Comparison of ENCODE assay signal across 17 mouse cellular contexts in genomic region chr6:18621372-18622262, GRCm38 (mm10).
DNase-seq lines count a peak whose midpoint lies in the region; ATAC-seq and TF ChIP-seq lines count a peak whose summit lies in the region.
"Had no signal": no experiment of that assay in that cellular context is flagged by ENCODE, and none has a peak within 500 bp of the region (broad histone marks: within the 10 kb centered on the region; RNA-seq: fewer than 3 reads in every experiment).

No protein-coding gene starts in this region.

- peak overlapping the region; percentile 65; the same call in 1 of the 2 replicates for H3K27ac ChIP-seq in embryonic facial prominence, embryonic 10.5 days (replicated peaks)
- H3K27ac ChIP-seq in hindbrain, embryonic 16.5 days (ENCODE audit: low read depth, low read length): no peak overlapping the region
- H3K27ac ChIP-seq in lung, postnatal 0 days (ENCODE audit: low read length): no peak overlapping the region
- no peak overlapping the region for H3K27ac ChIP-seq in forebrain, embryonic 16.5 days (ENCODE audit: low read length)
- H3K27ac ChIP-seq: forebrain, embryonic 15.5 days; limb, embryonic 15.5 days had no signal

- TF ChIP-seq EP300 in lung, postnatal 0 days (IDR thresholded peaks at IDR 0.05): no peak

- no peak for TF ChIP-seq CTCF in lung, postnatal 0 days (IDR thresholded peaks at IDR 0.05)

- no peaks in the 10 kb centered on the region for H3K9me3 ChIP-seq in embryonic facial prominence, embryonic 10.5 days
- no peaks in the 10 kb centered on the region for H3K9me3 ChIP-seq in hindbrain, embryonic 16.5 days (ENCODE audit: control insufficient read depth, low read length)
- no peaks in the 10 kb centered on the region for H3K9me3 ChIP-seq in lung, postnatal 0 days (ENCODE audit: low read length)
- H3K9me3 ChIP-seq in forebrain, embryonic 16.5 days (ENCODE audit: control insufficient read depth, low read length): no peaks in the 10 kb centered on the region
- H3K9me3 ChIP-seq: forebrain, embryonic 15.5 days; heart, embryonic 12.5 days; limb, embryonic 15.5 days had no signal

- peak; percentile 56; the same call in 1 of the 2 replicates for ATAC-seq in hindbrain, embryonic 16.5 days
- ATAC-seq in lung, postnatal 0 days: no peak
- no peak for ATAC-seq in forebrain, embryonic 16.5 days
- ATAC-seq: CD4-positive, CD25-positive, alpha-beta regulatory T cell, adult 4 months had no signal

- H3K27me3 ChIP-seq in embryonic facial prominence, embryonic 10.5 days (replicated peaks; ENCODE audit: low read depth, poor library complexity, severe bottlenecking): no peaks in the 10 kb centered on the region
- H3K27me3 ChIP-seq in hindbrain, embryonic 16.5 days (replicated peaks; ENCODE audit: control insufficient read depth, insufficient read depth, low read length): no peaks in the 10 kb centered on the region
- H3K27me3 ChIP-seq in lung, postnatal 0 days (replicated peaks; ENCODE audit: insufficient read depth, low read length): no peaks in the 10 kb centered on the region
- no peaks in the 10 kb centered on the region for H3K27me3 ChIP-seq in forebrain, embryonic 16.5 days (replicated peaks; ENCODE audit: control insufficient read depth, insufficient read depth, low read length)
- H3K27me3 ChIP-seq: forebrain, embryonic 15.5 days; heart, embryonic 12.5 days; limb, embryonic 15.5 days had no signal

- whole genome bisulfite sequencing in embryonic facial prominence, embryonic 10.5 days: 63% methylated on average over 6 of the region's 6 CpGs
- 60% methylated on average over 6 of the region's 6 CpGs for WGBS in hindbrain, embryonic 16.5 days
- 82% methylated on average over 6 of the region's 6 CpGs for WGBS in lung, postnatal 0 days
- 41% methylated on average over 6 of the region's 6 CpGs for WGBS in forebrain, embryonic 16.5 days

- H3K4me2 ChIP-seq in hindbrain, embryonic 16.5 days (ENCODE audit: low read length): no peak overlapping the region
- H3K4me2 ChIP-seq in lung, postnatal 0 days (replicated peaks; ENCODE audit: low read depth, low read length): no peak overlapping the region
- H3K4me2 ChIP-seq in forebrain, embryonic 16.5 days (ENCODE audit: low read length): no peak overlapping the region
- H3K4me2 ChIP-seq: forebrain, embryonic 15.5 days; heart, embryonic 12.5 days; limb, embryonic 15.5 days; lung, embryonic 14.5 days had no signal

- intact Hi-C loops in left cerebral cortex, postnatal 4 days (cut with DNase I): no loop called here

- 0 out of 2 replicates have a peak, but pooled peaks cover 4% of the 10 kb centered on the region for H3K4me1 ChIP-seq in embryonic facial prominence, embryonic 10.5 days
- H3K4me1 ChIP-seq in hindbrain, embryonic 16.5 days (ENCODE audit: control insufficient read depth, insufficient read depth, low read depth, low read length): no peaks in the 10 kb centered on the region
- H3K4me1 ChIP-seq in lung, postnatal 0 days (ENCODE audit: insufficient read depth, low read depth, low read length): no peaks in the 10 kb centered on the region
- no peaks in the 10 kb centered on the region for H3K4me1 ChIP-seq in forebrain, embryonic 16.5 days (replicated peaks; ENCODE audit: control insufficient read depth, insufficient read depth, low read length)
- H3K4me1 ChIP-seq: heart, embryonic 12.5 days; limb, embryonic 15.5 days had no signal

- peak; percentile 8 for DNase-seq in left cerebral cortex, adult 11 months (ENCODE audit: low spot score)
- no peak for DNase-seq in left cerebral cortex, postnatal 4 days
- peak; percentile 57 for DNase-seq in brain, adult 2 months (ENCODE audit: low read depth, low spot score)
- DNase-seq in embryonic facial prominence, embryonic 10.5 days (ENCODE audit: low spot score): no peak
- DNase-seq in lung, postnatal 0 days (ENCODE audit: low spot score): no peak
- no peak for DNase-seq in adrenal gland, postnatal 25 days
- DNase-seq: cerebellum, adult 8-10 months; kidney, adult 2 months; kidney, postnatal 36 days; lung, embryonic 14.5 days; right cerebral cortex, postnatal 4 days had no signal

- H3K4me3 ChIP-seq in embryonic facial prominence, embryonic 10.5 days: no peak overlapping the region
- H3K4me3 ChIP-seq in hindbrain, embryonic 16.5 days (ENCODE audit: low read length): no peak overlapping the region
- no peak overlapping the region for H3K4me3 ChIP-seq in lung, postnatal 0 days (ENCODE audit: low read depth, low read length)
- H3K4me3 ChIP-seq in forebrain, embryonic 16.5 days (replicated peaks; ENCODE audit: low read length): no peak overlapping the region
- H3K4me3 ChIP-seq: forebrain, embryonic 15.5 days; heart, embryonic 12.5 days; limb, embryonic 15.5 days had no signal

- no peak overlapping the region for H3K9ac ChIP-seq in hindbrain, embryonic 16.5 days (ENCODE audit: low read depth, low read length)
- H3K9ac ChIP-seq in lung, postnatal 0 days (replicated peaks; ENCODE audit: low read depth): no peak overlapping the region
- H3K9ac ChIP-seq in forebrain, embryonic 16.5 days (replicated peaks; ENCODE audit: low read depth, low read length): no peak overlapping the region
- H3K9ac ChIP-seq: forebrain, embryonic 15.5 days; heart, embryonic 12.5 days; limb, embryonic 15.5 days; lung, embryonic 14.5 days had no signal

- no peaks in the 10 kb centered on the region for H3K36me3 ChIP-seq in embryonic facial prominence, embryonic 10.5 days (replicated peaks)
- H3K36me3 ChIP-seq in hindbrain, embryonic 16.5 days (ENCODE audit: control insufficient read depth, insufficient read depth, low read length): no peaks in the 10 kb centered on the region
- no peaks in the 10 kb centered on the region for H3K36me3 ChIP-seq in lung, postnatal 0 days (ENCODE audit: insufficient read depth, low read length)
- no peaks in the 10 kb centered on the region for H3K36me3 ChIP-seq in forebrain, embryonic 16.5 days (ENCODE audit: control insufficient read depth, insufficient read depth)
- H3K36me3 ChIP-seq: forebrain, embryonic 15.5 days; heart, embryonic 12.5 days; limb, embryonic 15.5 days had no signal

Comparison
In these comparisons a context has a peak if more than half of its experiments do, and no peak if none do; other contexts are left out.
1. DNase-seq: peak in left cerebral cortex, adult 11 months (single experiment) and brain, adult 2 months (single experiment); none in left cerebral cortex, postnatal 4 days (single experiment), embryonic facial prominence, embryonic 10.5 days (single experiment), lung, postnatal 0 days (single experiment) and adrenal gland, postnatal 25 days (single experiment).